ENCODE assay signal across 9 mouse cellular contexts in the genomic region with DNA sequence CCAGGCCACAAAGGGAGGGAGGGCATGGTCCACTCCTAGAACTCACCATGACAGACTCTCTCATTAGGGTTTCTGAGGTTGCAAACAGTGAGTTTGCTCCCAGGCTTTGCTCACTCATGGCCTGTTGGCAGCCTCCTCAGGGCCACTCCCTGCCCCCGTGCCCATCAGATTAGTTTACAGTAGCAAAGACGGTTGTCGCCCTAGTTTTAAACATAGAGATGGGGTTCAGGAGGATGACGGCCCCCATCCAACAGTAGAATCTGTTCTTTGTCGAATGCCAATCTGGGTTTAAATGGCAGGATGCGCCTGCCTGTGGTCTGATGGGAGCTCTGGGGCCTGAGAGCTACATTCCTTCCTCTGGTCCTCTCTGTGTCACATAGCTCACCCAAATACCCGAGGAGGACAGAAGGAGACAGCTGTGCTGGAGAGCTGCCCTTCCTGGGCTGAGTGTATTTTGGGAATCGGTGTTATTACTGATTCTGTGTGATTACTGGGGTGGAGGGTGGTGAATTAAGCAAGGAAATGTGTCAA. TPM values are rescaled to one million over a fixed set of nuclear protein-coding genes. Genes with fewer than 3 reads are reported as not detected.
DNase-seq lines count a peak whose midpoint lies in the region; ATAC-seq and TF ChIP-seq lines count a peak whose summit lies in the region.
"Had no signal": no experiment of that assay in that cellular context is flagged by ENCODE, and none has a peak within 500 bp of the region (broad histone marks: within the 10 kb centered on the region; RNA-seq: fewer than 3 reads in every experiment).

No protein-coding gene starts in this region.

- ATAC-seq in lung, postnatal 0 days = no peak
- no peak for ATAC-seq in stomach, postnatal 0 days (ENCODE audit: low FRiP score, low TSS enrichment)

- DNase-seq in lung, postnatal 0 days (ENCODE audit: low spot score) = peak; percentile 29
- DNase-seq in lung, postnatal 25 days (ENCODE audit: low spot score) = no peak
- peak; percentile 45 for DNase-seq in gastrocnemius, postnatal 10 days
- DNase-seq in lung, postnatal 14 days = peak; percentile 22
- no peak for DNase-seq in stomach, postnatal 0 days (ENCODE audit: low spot score)
- no peak for DNase-seq in thymus, postnatal 0 days (ENCODE audit: low spot score)
- no peak for DNase-seq in kidney, adult 9 months
- no peak for DNase-seq in kidney, adult 8-10 months

- peaks cover 3% of the 10 kb centered on the region; the same call in 1 of the 2 replicates for H3K4me1 ChIP-seq in lung, postnatal 0 days (ENCODE audit: insufficient read depth, low read depth, low read length)
- no peaks in the 10 kb centered on the region; the same call in 1 of the 2 replicates for H3K4me1 ChIP-seq in stomach, postnatal 0 days (replicated peaks; ENCODE audit: control insufficient read depth, insufficient read depth)

- H3K4me3 ChIP-seq in lung, postnatal 0 days (ENCODE audit: low read depth, low read length) = no peak overlapping the region
- no peak overlapping the region for H3K4me3 ChIP-seq in stomach, postnatal 0 days (ENCODE audit: low read depth, low read length)
- H3K4me3 ChIP-seq: lung, embryonic 15.5 days had no signal

- no peak overlapping the region for H3K9ac ChIP-seq in lung, postnatal 0 days (replicated peaks; ENCODE audit: low read depth)
- no peak overlapping the region for H3K9ac ChIP-seq in stomach, postnatal 0 days (ENCODE audit: low read length)
- H3K9ac ChIP-seq: lung, embryonic 15.5 days had no signal

- no peak overlapping the region for H3K4me2 ChIP-seq in lung, postnatal 0 days (replicated peaks; ENCODE audit: low read depth, low read length)
- no peak overlapping the region; the same call in 1 of the 2 replicates for H3K4me2 ChIP-seq in stomach, postnatal 0 days (replicated peaks; ENCODE audit: low read depth)
- H3K4me2 ChIP-seq: lung, embryonic 15.5 days had no signal

- no peaks in the 10 kb centered on the region for H3K36me3 ChIP-seq in lung, postnatal 0 days (ENCODE audit: insufficient read depth, low read length)
- no peaks in the 10 kb centered on the region for H3K36me3 ChIP-seq in stomach, postnatal 0 days (ENCODE audit: control insufficient read depth, insufficient read depth, low read length)
- H3K36me3 ChIP-seq: lung, embryonic 15.5 days had no signal

- TF ChIP-seq CTCF in lung, postnatal 0 days (IDR thresholded peaks at IDR 0.05) = no peak
- no peak for TF ChIP-seq CTCF in stomach, postnatal 0 days (IDR thresholded peaks at IDR 0.05; ENCODE audit: low read depth)

- 52% methylated on average over 8 of the region's 8 CpGs for WGBS in lung, postnatal 0 days
- 31% methylated on average over 8 of the region's 8 CpGs for WGBS in stomach, postnatal 0 days

- no peak overlapping the region for H3K27ac ChIP-seq in lung, postnatal 0 days (ENCODE audit: low read length)
- H3K27ac ChIP-seq in stomach, postnatal 0 days (replicated peaks) = 0 out of 2 replicates have a peak overlapping the region, but pooled peaks have one; percentile 4
- H3K27ac ChIP-seq: lung, embryonic 15.5 days had no signal

- H3K9me3 ChIP-seq in lung, postnatal 0 days (ENCODE audit: low read length) = no peaks in the 10 kb centered on the region
- no peaks in the 10 kb centered on the region for H3K9me3 ChIP-seq in stomach, postnatal 0 days (ENCODE audit: control insufficient read depth, low read length)
- H3K9me3 ChIP-seq: lung, embryonic 15.5 days had no signal

- no peaks in the 10 kb centered on the region for H3K27me3 ChIP-seq in lung, postnatal 0 days (replicated peaks; ENCODE audit: insufficient read depth, low read length)
- H3K27me3 ChIP-seq in stomach, postnatal 0 days (ENCODE audit: control insufficient read depth, insufficient read depth, low read length) = no peaks in the 10 kb centered on the region
- H3K27me3 ChIP-seq: lung, embryonic 15.5 days had no signal

- no peak for TF ChIP-seq EP300 in lung, postnatal 0 days (IDR thresholded peaks at IDR 0.05)
- no peak for TF ChIP-seq EP300 in stomach, postnatal 0 days (optimal IDR thresholded peaks at IDR 0.05)

RNA-seq across cellular contexts. Expression of a gene that starts 1.9 kb away (rescaled TPM):
- polyA plus RNA-seq in lung, postnatal 0 days (2015; fragmentation: Nextera tagmentation; extraction: Ambion mirVana) = 23.2 and 27.2 TPM in 2 replicates
- 10 to 100 TPM; 65.0 to 81.1 TPM for total RNA-seq in gastrocnemius, postnatal 10 days (2021)
- 14.1 and 15.5 TPM in 2 replicates for polyA plus RNA-seq in stomach, postnatal 0 days (2015; fragmentation: Nextera tagmentation; extraction: Ambion mirVana)
- 3.4 and 3.8 TPM in 2 replicates for polyA plus RNA-seq in thymus, postnatal 0 days (2015; fragmentation: Nextera tagmentation; extraction: Ambion mirVana)

RNA-seq across cellular contexts. Expression of a gene that starts 51.5 kb away (rescaled TPM):
- polyA plus RNA-seq in lung, postnatal 0 days (2015; fragmentation: Nextera tagmentation; extraction: Ambion mirVana) = 58.2 and 63.8 TPM in 2 replicates
- 10 to 100 TPM; 40.4 to 46.9 TPM for total RNA-seq in gastrocnemius, postnatal 10 days (2021)
- 57.3 and 58.7 TPM in 2 replicates for polyA plus RNA-seq in stomach, postnatal 0 days (2015; fragmentation: Nextera tagmentation; extraction: Ambion mirVana)
- 41.7 TPM in 2 replicates for polyA plus RNA-seq in thymus, postnatal 0 days (2015; fragmentation: Nextera tagmentation; extraction: Ambion mirVana)

Comparison
In these comparisons a context has a peak if more than half of its experiments do, and no peak if none do; other contexts are left out.
1. DNase-seq: peak in lung, postnatal 0 days (single experiment), gastrocnemius, postnatal 10 days (single experiment) and lung, postnatal 14 days (single experiment); none in lung, postnatal 25 days (single experiment), stomach, postnatal 0 days (single experiment), thymus, postnatal 0 days (single experiment), kidney, adult 9 months (single experiment) and kidney, adult 8-10 months (0 of 2).